Mouse (Mus musculus): ENCODE measurements around the gene Ier5l.
A peak's percentile ranks its signal among the peaks of the same experiment; 100 is the strongest.

GRCm38 (mm10) chr2:30459241-30459640, 14.8 kb downstream of the Ier5l start:
- peak in 1 of 2 experiments; percentile 51; a peak in 2 of 4 replicates for TF ChIP-seq CTCF (conservative IDR thresholded peaks at IDR 0.05 in 1 of 2, IDR thresholded peaks at IDR 0.05 in 1 of 2; ENCODE audit: low read depth in 2 of 2, low read length in 2 of 2)
- TF ChIP-seq GABPA (IDR thresholded peaks at IDR 0.05; ENCODE audit: insufficient replicate concordance, low read depth, low read length): no peak
- TF ChIP-seq MYC (IDR thresholded peaks at IDR 0.05; ENCODE audit: low read depth, low read length): no peak
- no peak for TF ChIP-seq USF2 (conservative IDR thresholded peaks at IDR 0.05; ENCODE audit: low read depth, low read length)
- no peak for TF ChIP-seq E2F4 (IDR thresholded peaks at IDR 0.05; ENCODE audit: insufficient replicate concordance, low read depth, low read length)
